Mouse (Mus musculus): ENCODE measurements around the gene Golga2. TPM values are rescaled to one million over a fixed set of nuclear protein-coding genes. Genes with fewer than 3 reads are reported as not detected.

Golga2 gene
- total and polyA plus RNA-seq, 3 experiments = 15.4 to 27.1 (median 23.0) TPM

DNA sequence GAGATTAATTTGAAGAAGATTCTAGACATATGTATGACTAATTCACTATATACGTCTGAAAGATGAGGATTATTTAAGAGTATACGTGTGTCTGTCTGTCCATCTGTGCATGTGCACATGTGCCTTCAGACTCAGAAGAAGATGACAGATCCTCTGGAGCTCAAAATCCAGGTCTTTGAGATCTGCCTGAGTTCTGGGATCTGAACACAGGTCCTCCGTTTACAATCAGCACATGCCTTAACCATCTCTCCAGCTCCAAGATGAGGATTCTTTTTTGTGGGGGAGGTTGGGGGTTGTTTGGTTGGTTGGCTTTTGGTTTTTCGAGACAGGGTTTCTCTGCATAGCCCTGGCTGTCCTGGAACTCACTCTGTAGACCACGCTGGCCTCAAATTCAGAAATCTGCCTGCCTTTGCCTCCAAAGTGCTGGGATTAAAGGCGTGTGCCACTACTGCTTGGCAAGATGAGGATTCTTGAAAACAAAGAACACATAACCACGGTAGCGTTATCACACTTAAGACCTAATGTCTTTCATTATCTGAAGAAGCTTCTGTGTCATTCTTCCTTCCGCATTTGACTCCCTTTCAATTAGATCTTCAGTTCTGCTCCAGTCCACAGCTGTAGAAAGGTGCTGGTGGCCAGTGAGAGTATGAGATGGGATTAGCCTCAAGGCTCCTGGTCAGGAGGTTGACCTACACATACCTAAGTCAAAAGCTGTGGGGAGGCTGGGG lies 48.3 kb upstream of the Golga2 start:
- in situ Hi-C loops (cut with MboI; ENCODE audit: low pct_ligation_motif_present, low pct_unique_long_range_greater_than_20kb, low sequenced_read_pairs) (no loop called here), dilution Hi-C loops (cut with MboI; ENCODE audit: extremely low pct_ligation_motif_present, extremely low pct_unique_long_range_greater_than_20kb, low sequenced_read_pairs) (no loop called here)
- Histone ChIP-seq H3K9ac (ENCODE audit: insufficient read depth, low read depth) (no peak overlapping the region), H3K36me3 (replicated peaks in 1 of 2; ENCODE audit: control insufficient read depth in 1 of 2, insufficient read depth in 1 of 2, low read length in 1 of 2) (peaks cover 10 to 57% of the 10 kb centered on the region in 2 experiments), H3K4me3 (replicated peaks in 1 of 3; ENCODE audit: low read depth in 2 of 3, low read length in 2 of 3, poor library complexity in 1 of 3) (no peak overlapping the region), H3K27me3 (replicated peaks) (no peaks in the 10 kb centered on the region), H3K27ac (ENCODE audit: insufficient read depth, low read depth) (no peak overlapping the region), H3K4me2 (ENCODE audit: insufficient read depth, low read depth, poor library complexity, severe bottlenecking) (no peak overlapping the region), H3K9me3 (replicated peaks; ENCODE audit: low read length) (no peaks in the 10 kb centered on the region), H3K4me1 (ENCODE audit: control insufficient read depth in 1 of 2, insufficient read depth in 2 of 2) (peaks cover 4 to 22% of the 10 kb centered on the region in 2 experiments; a peak in 2 of 4 replicates), H3K79me2 (replicated peaks; ENCODE audit: control insufficient read depth, extremely low read depth, insufficient read depth, poor library complexity, severe bottlenecking) (0 out of 2 replicates have a peak, but pooled peaks cover 2% of the 10 kb centered on the region)
- no peak for DNase-seq (ENCODE audit: extremely low read depth)
- TF ChIP-seq USF2 (conservative IDR thresholded peaks at IDR 0.05; ENCODE audit: low read depth, low read length) (no peak), MAX (IDR thresholded peaks at IDR 0.05; ENCODE audit: low read length) (no peak), POLR2A (IDR thresholded peaks at IDR 0.05; ENCODE audit: low read depth, low read length) (no peak), USF1 (IDR thresholded peaks at IDR 0.05; ENCODE audit: low read depth, low read length) (no peak), KAT2A (IDR thresholded peaks at IDR 0.05; ENCODE audit: insufficient replicate concordance, low read length) (no peak), E2F4 (IDR thresholded peaks at IDR 0.05; ENCODE audit: insufficient replicate concordance, low read depth, low read length) (no peak), ZNF384 (IDR thresholded peaks at IDR 0.05; ENCODE audit: low read depth, low read length) (no peak), GABPA (IDR thresholded peaks at IDR 0.05; ENCODE audit: insufficient replicate concordance, low read depth, low read length) (no peak), NELFE (IDR thresholded peaks at IDR 0.05; ENCODE audit: low read depth, low read length) (no peak), PAX5 (IDR thresholded peaks at IDR 0.05; ENCODE audit: low read length) (no peak), MAFK (IDR thresholded peaks at IDR 0.05; ENCODE audit: insufficient replicate concordance, low read length) (no peak), CTCF (conservative IDR thresholded peaks at IDR 0.05 in 1 of 2, IDR thresholded peaks at IDR 0.05 in 1 of 2; ENCODE audit: low read depth in 2 of 2, low read length in 2 of 2) (no peak), CHD2 (IDR thresholded peaks at IDR 0.05; ENCODE audit: low read length) (no peak)

DNA sequence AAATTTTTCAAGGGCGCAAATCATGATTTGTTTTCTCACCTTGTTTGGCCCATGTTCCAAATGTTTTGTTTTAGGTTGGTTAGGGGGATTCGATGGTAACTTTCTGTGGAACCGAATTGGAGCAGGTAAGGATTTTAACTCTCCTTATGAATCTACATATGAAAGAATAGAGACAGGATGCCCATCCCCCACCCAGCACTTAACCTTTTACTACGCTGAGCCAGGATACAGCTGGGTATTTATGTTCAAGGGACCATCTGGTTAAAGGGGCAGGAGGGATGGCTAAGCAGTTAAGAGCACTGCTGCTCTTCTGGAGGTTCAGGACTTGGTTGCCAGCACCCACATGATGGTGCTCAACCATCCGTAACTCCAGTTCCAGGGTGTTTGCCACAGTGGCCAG lies 46.6 kb upstream of the Golga2 start:
- Histone ChIP-seq H3K9me3 (replicated peaks; ENCODE audit: low read length) (no peaks in the 10 kb centered on the region), H3K9ac (ENCODE audit: insufficient read depth, low read depth) (no peak overlapping the region), H3K4me3 (replicated peaks in 1 of 3; ENCODE audit: low read depth in 2 of 3, low read length in 2 of 3, poor library complexity in 1 of 3) (no peak overlapping the region), H3K27ac (ENCODE audit: insufficient read depth, low read depth) (no peak overlapping the region), H3K27me3 (replicated peaks) (no peaks in the 10 kb centered on the region), H3K4me1 (ENCODE audit: control insufficient read depth in 1 of 2, insufficient read depth in 2 of 2) (peaks cover 0 to 8% of the 10 kb centered on the region in 2 experiments; a peak in 2 of 4 replicates), H3K79me2 (replicated peaks; ENCODE audit: control insufficient read depth, extremely low read depth, insufficient read depth, poor library complexity, severe bottlenecking) (no peaks in the 10 kb centered on the region), H3K4me2 (ENCODE audit: insufficient read depth, low read depth, poor library complexity, severe bottlenecking) (no peak overlapping the region), H3K36me3 (replicated peaks in 1 of 2; ENCODE audit: control insufficient read depth in 1 of 2, insufficient read depth in 1 of 2, low read length in 1 of 2) (peaks cover 22 to 63% of the 10 kb centered on the region in 2 experiments)
- in situ Hi-C loops (cut with MboI; ENCODE audit: low pct_ligation_motif_present, low pct_unique_long_range_greater_than_20kb, low sequenced_read_pairs) = no loop called here
- dilution Hi-C loops (cut with MboI; ENCODE audit: extremely low pct_ligation_motif_present, extremely low pct_unique_long_range_greater_than_20kb, low sequenced_read_pairs) = no loop called here
- no peak for DNase-seq (ENCODE audit: extremely low read depth)
- TF ChIP-seq POLR2AphosphoS2 (IDR thresholded peaks at IDR 0.05; ENCODE audit: low read depth, low read length) = no peak
- TF ChIP-seq SMC3 (IDR thresholded peaks at IDR 0.05; ENCODE audit: low read depth, low read length) = no peak
- no peak for TF ChIP-seq ZC3H11A (IDR thresholded peaks at IDR 0.05; ENCODE audit: low read depth, low read length)
- TF ChIP-seq JUND (conservative IDR thresholded peaks at IDR 0.05; ENCODE audit: low read depth, low read length) = no peak
- TF ChIP-seq MXI1 (IDR thresholded peaks at IDR 0.05; ENCODE audit: low read depth, low read length) = no peak
- TF ChIP-seq TCF12 (IDR thresholded peaks at IDR 0.05; ENCODE audit: low read depth, low read length) = no peak
- TF ChIP-seq ZNF384 (IDR thresholded peaks at IDR 0.05; ENCODE audit: low read depth, low read length) = no peak
- no peak for TF ChIP-seq CTCF (conservative IDR thresholded peaks at IDR 0.05 in 1 of 2, IDR thresholded peaks at IDR 0.05 in 1 of 2; ENCODE audit: low read depth in 2 of 2, low read length in 2 of 2)
- TF ChIP-seq EP300 (IDR thresholded peaks at IDR 0.05; ENCODE audit: low read length) = no peak
- TF ChIP-seq NRF1 (IDR thresholded peaks at IDR 0.05; ENCODE audit: low read depth, low read length) = no peak
- no peak for TF ChIP-seq SIN3A (IDR thresholded peaks at IDR 0.05; ENCODE audit: low read length)
- no peak for TF ChIP-seq TBP (conservative IDR thresholded peaks at IDR 0.05; ENCODE audit: low read depth, low read length)
